Mouse (Mus musculus) limb, embryonic 11.5 days (tissue): Measurements from ENCODE around the gene Osbpl10. TPM values are rescaled to one million over a fixed set of nuclear protein-coding genes. Genes with fewer than 3 reads are reported as not detected.

Experiments
- ATAC-seq: fragments of 200-750 bp; cut with Nextera tagmentation; 2 replicates; pipeline ENCODE4 v1.8.0; 2017; ENCODE audit warnings: low read depth; ENCODE audit not compliant: insufficient number of reproducible peaks, low FRiP score, low TSS enrichment
- DNase-seq: peaks from one replicate; pipeline ENCODE4 v3.0.0-alpha.2; 2015; ENCODE audit warnings: low spot score
- H3K27ac ChIP-seq: fragments of 300-500 bp; sonication (generic); replicated peaks from 2 replicates; pipeline ENCODE4 v1.5.1; 2014; ENCODE audit warnings: low read depth, mild to moderate bottlenecking, low read length
- H3K27me3 ChIP-seq: fragments of 300-500 bp; sonication (generic); 2 replicates; pipeline ENCODE4 v1.6.1; 2014; ENCODE audit warnings: mild to moderate bottlenecking, low read length, mixed read lengths; ENCODE audit not compliant: control insufficient read depth, insufficient read depth
- H3K36me3 ChIP-seq: fragments of 300-500 bp; sonication (generic); 2 replicates; pipeline ENCODE4 v1.6.1; 2014; ENCODE audit warnings: mild to moderate bottlenecking, low read length, moderate library complexity, mixed read lengths; ENCODE audit not compliant: control insufficient read depth, insufficient read depth
- H3K4me1 ChIP-seq: fragments of 300-500 bp; sonication (generic); 2 replicates; pipeline ENCODE4 v1.6.1; 2014; ENCODE audit warnings: low read length, mixed read lengths; ENCODE audit not compliant: control insufficient read depth, insufficient read depth
- H3K4me2 ChIP-seq: fragments of 300-500 bp; sonication (generic); 2 replicates; pipeline ENCODE4 v1.6.1; 2014; ENCODE audit warnings: low read depth, mild to moderate bottlenecking, moderate library complexity; ENCODE audit not compliant: severe bottlenecking
- H3K4me3 ChIP-seq: fragments of 300-500 bp; sonication (generic); 2 replicates; pipeline ENCODE4 v1.5.1; 2014; ENCODE audit warnings: low read depth, low read length
- H3K9ac ChIP-seq: fragments of 300-500 bp; sonication (generic); 2 replicates; pipeline ENCODE4 v1.6.1; 2014; ENCODE audit warnings: mild to moderate bottlenecking, low read length
- H3K9me3 ChIP-seq: fragments of 300-500 bp; sonication (generic); 2 replicates; pipeline ENCODE4 v1.6.1; 2016; ENCODE audit warnings: low read length; ENCODE audit not compliant: control insufficient read depth
- WGBS: fragments of 180-500 bp; shearing (Covaris S2); extraction: QIAGEN DNeasy Blood & Tissue Kit; methylation state at CpG from one replicate; pipeline ENCODE4 v1.1.7; 2014; 5-methylcytosine and 5-hydroxymethylcytosine counted together
- polyA plus RNA-seq: library from polyadenylated mRNA; unstranded; fragments of >200 nt; fragmentation: Nextera tagmentation; extraction: Ambion mirVana; gene quantifications from 2 replicates; pipeline ENCODE4 v1.2.1, GENCODE M21; 2014

Osbpl10 gene
- polyA plus RNA-seq, 1 experiment from 2014 or later: 1.3 TPM

- Histone ChIP-seq H3K27ac (no peak overlapping the region), H3K9ac (no peak overlapping the region), H3K27me3 (no peaks in the 10 kb centered on the region), H3K4me1 (0 out of 2 replicates have a peak, but pooled peaks cover 2% of the 10 kb centered on the region), H3K9me3 (no peaks in the 10 kb centered on the region), H3K36me3 (peaks cover 17% of the 10 kb centered on the region; the same call in 1 of the 2 replicates), H3K4me3 (no peak overlapping the region), H3K4me2 (no peak overlapping the region)
- ATAC-seq (no peak), DNase-seq (no peak)
These were observed 259.6 kb downstream of the Osbpl10 start for GRCm38 (mm10) chr9:115237943-115238342.

DNA sequence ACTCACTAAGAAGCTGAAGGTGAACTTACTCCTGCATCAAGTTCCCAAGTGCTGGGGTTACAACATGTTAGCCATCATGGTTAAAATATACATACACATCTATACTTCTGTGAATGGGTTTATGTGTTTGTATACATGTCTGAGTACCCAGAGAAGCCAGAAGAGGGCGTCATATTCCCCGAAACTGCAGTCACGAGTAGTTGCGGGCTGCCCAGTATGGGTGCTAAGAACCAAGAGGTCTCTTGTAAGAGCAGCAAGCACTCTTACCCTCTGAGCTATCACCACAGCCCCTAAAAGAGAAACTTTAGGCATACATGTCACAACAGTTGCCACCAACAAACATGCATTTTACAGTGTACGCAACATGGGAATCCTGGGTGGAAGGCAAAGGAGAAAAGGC lies 261.5 kb downstream of the Osbpl10 start:
- DNase-seq (no peak), ATAC-seq (no peak)
- peaks cover 19% of the 10 kb centered on the region; the same call in 1 of the 2 replicates for H3K36me3 ChIP-seq
- H3K4me3 ChIP-seq: no peak overlapping the region
- no peak overlapping the region for H3K4me2 ChIP-seq
- H3K27ac ChIP-seq: no peak overlapping the region
- H3K4me1 ChIP-seq: 0 out of 2 replicates have a peak, but pooled peaks cover 5% of the 10 kb centered on the region
- H3K9ac ChIP-seq: no peak overlapping the region
- no peaks in the 10 kb centered on the region for H3K27me3 ChIP-seq
- 93% methylated on average over 5 of the region's 5 CpGs for WGBS
- no peaks in the 10 kb centered on the region for H3K9me3 ChIP-seq

DNA sequence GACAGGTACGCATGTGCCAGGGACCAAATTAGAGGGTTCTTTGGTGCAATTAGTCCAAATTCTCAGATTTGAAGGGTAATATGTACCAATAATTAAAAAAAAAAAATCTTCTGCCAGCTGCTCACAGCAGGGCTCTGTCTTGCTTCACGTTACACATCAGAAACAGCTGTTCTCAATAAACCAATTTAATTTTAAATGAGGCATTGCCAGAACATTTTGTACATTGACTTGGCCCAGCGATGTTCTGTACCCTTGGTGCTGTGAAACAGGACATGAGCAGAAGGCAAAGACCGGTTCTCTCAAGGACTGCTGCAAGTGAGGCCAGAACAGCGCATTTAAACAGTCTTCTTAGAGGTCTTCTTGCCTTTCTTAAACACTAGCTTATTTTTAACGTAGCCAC lies 265.3 kb downstream of the Osbpl10 start:
- no peak for ATAC-seq
- 59% methylated on average over 6 of the region's 6 CpGs for WGBS
- H3K9me3 ChIP-seq: no peaks in the 10 kb centered on the region
- H3K36me3 ChIP-seq: peaks cover 23% of the 10 kb centered on the region; the same call in 1 of the 2 replicates
- no peak overlapping the region for H3K9ac ChIP-seq
- H3K27ac ChIP-seq: no peak overlapping the region
- no peaks in the 10 kb centered on the region for H3K27me3 ChIP-seq
- 0 out of 2 replicates have a peak, but pooled peaks cover 5% of the 10 kb centered on the region for H3K4me1 ChIP-seq
- no peak for DNase-seq
- H3K4me3 ChIP-seq: no peak overlapping the region
- no peak overlapping the region for H3K4me2 ChIP-seq

- Histone ChIP-seq H3K4me3 (no peak overlapping the region), H3K4me1 (0 out of 2 replicates have a peak, but pooled peaks cover 5% of the 10 kb centered on the region), H3K27me3 (no peaks in the 10 kb centered on the region), H3K27ac (no peak overlapping the region), H3K9me3 (no peaks in the 10 kb centered on the region), H3K36me3 (peaks cover 23% of the 10 kb centered on the region; the same call in 1 of the 2 replicates), H3K4me2 (no peak overlapping the region), H3K9ac (no peak overlapping the region)
- no peak for ATAC-seq
- 90% methylated on average over 6 of the region's 6 CpGs for WGBS
- no peak for DNase-seq
These were observed 266.7 kb downstream of the Osbpl10 start for GRCm38 (mm10) chr9:115245092-115245491.

GRCm38 (mm10) chr9:115249145-115249544 lies 270.8 kb downstream of the Osbpl10 start:
- Histone ChIP-seq H3K9me3 (no peaks in the 10 kb centered on the region), H3K4me3 (no peak overlapping the region), H3K4me2 (no peak overlapping the region), H3K27me3 (no peaks in the 10 kb centered on the region), H3K27ac (no peak overlapping the region), H3K4me1 (no peaks in the 10 kb centered on the region), H3K36me3 (peaks cover 16% of the 10 kb centered on the region), H3K9ac (no peak overlapping the region)
- DNase-seq (no peak), ATAC-seq (no peak)
- WGBS: 92% methylated on average over 5 of the region's 5 CpGs

DNA sequence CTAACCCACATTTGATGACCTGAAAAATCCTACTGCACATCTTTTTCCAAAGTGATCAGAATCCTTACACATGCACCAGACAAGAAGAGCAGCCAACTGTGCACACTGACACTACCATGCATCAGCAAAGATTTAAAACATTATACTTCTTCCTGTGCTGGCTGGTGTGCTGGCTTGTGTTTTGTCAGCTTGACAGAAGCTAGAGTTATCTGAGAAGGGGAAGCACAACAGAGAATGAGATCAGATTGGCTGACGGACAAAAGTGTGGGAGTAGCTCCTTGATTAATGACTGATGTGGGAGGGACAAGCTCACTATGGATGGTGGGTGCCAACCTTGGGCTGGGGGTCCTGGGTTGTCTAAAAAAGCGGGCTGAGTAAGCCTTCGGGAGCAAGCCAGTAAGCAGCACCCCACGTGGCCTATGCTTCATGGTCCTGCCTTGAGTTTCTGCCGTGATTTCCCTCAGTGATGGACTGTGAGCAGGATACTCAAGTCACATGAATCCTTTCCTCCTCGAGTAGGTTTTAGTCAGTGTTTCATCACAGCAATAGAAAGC lies 279.4 kb downstream of the Osbpl10 start:
- DNase-seq (no peak), ATAC-seq (no peak)
- H3K4me1 ChIP-seq: no peaks in the 10 kb centered on the region
- peaks cover 11% of the 10 kb centered on the region for H3K36me3 ChIP-seq
- WGBS: 89% methylated on average over 6 of the region's 6 CpGs
- no peaks in the 10 kb centered on the region for H3K27me3 ChIP-seq
- no peaks in the 10 kb centered on the region for H3K9me3 ChIP-seq
- H3K9ac ChIP-seq: no peak overlapping the region
- H3K4me3 ChIP-seq: no peak overlapping the region
- no peak overlapping the region for H3K4me2 ChIP-seq
- H3K27ac ChIP-seq: no peak overlapping the region

DNA sequence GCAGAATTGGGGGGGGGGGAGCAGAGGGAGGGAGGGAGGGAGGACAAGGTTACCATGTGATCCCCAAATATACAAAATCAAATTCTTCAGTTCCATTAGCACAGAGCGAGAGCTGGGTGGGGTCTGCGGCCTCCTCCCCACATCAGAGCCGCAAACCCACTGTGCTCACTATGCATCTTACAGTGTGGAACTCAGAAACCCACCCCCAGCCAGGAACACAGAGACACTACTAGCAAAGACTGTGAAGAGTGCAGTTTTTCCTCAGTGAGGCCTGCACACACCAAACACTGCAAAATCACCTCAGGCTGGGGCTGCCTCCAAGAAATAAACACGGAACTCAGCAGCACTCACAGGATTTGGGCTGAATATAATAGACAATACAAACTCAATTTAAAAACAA lies 281.5 kb downstream of the Osbpl10 start:
- H3K4me2 ChIP-seq: no peak overlapping the region
- 95% methylated on average over 4 of the region's 4 CpGs for WGBS
- H3K9me3 ChIP-seq: no peaks in the 10 kb centered on the region
- ATAC-seq (no peak), DNase-seq (no peak)
- no peaks in the 10 kb centered on the region for H3K27me3 ChIP-seq
- H3K4me1 ChIP-seq: no peaks in the 10 kb centered on the region
- peaks cover 8% of the 10 kb centered on the region; the same call in 1 of the 2 replicates for H3K36me3 ChIP-seq
- H3K9ac ChIP-seq: no peak overlapping the region
- H3K4me3 ChIP-seq: no peak overlapping the region
- H3K27ac ChIP-seq: no peak overlapping the region

- no peaks in the 10 kb centered on the region for H3K9me3 ChIP-seq
- H3K9ac ChIP-seq: no peak overlapping the region
- ATAC-seq (no peak), DNase-seq (no peak)
- H3K4me3 ChIP-seq: no peak overlapping the region
- H3K27me3 ChIP-seq: no peaks in the 10 kb centered on the region
- H3K4me2 ChIP-seq: no peak overlapping the region
- no peak overlapping the region for H3K27ac ChIP-seq
- peaks cover 5% of the 10 kb centered on the region; the same call in 1 of the 2 replicates for H3K36me3 ChIP-seq
- 92% methylated on average over 7 of the region's 7 CpGs for WGBS
- H3K4me1 ChIP-seq: no peaks in the 10 kb centered on the region
These were observed 282.1 kb downstream of the Osbpl10 start for GRCm38 (mm10) chr9:115260464-115260863.

GRCm38 (mm10) chr9:115261456-115261855 lies 283.1 kb downstream of the Osbpl10 start:
- no peaks in the 10 kb centered on the region for H3K27me3 ChIP-seq
- no peaks in the 10 kb centered on the region for H3K9me3 ChIP-seq
- H3K4me3 ChIP-seq: no peak overlapping the region
- DNase-seq (no peak), ATAC-seq (no peak)
- H3K4me2 ChIP-seq: no peak overlapping the region
- H3K36me3 ChIP-seq: peaks cover 7% of the 10 kb centered on the region; the same call in 1 of the 2 replicates
- H3K4me1 ChIP-seq: no peaks in the 10 kb centered on the region
- WGBS: 65% methylated on average over 8 of the region's 8 CpGs
- H3K9ac ChIP-seq: no peak overlapping the region
- no peak overlapping the region for H3K27ac ChIP-seq
